Mouse (Mus musculus) heart, embryonic 16.5 days (tissue): ENCODE measurements at regions not wholly inside any gene's neighbourhood (a gene's known extent, or its start where the extent isn't known, plus 50 kb on each side); places are given as distances from the start of the nearest gene placed in this dataset. TPM values are rescaled to one million over a fixed set of nuclear protein-coding genes. Genes with fewer than 3 reads are reported as not detected.

ENCODE experiments used
- microRNA-seq: library from miRNA; unstranded; fragments of <30 nt; microRNA quantifications from one replicate; pipeline ENCODE4, GENCODE M21; 2017

Small RNA genes lying in the stretch of these regions (microRNA-seq; reads per million reads assigned to microRNA genes)
- not detected for gene Gm27460
- gene Gm28002, result not detected
